Mouse (Mus musculus) ovary, adult 18-20 months (tissue): Measurements from ENCODE around the gene Upf2.

Source experiments
- DNase-seq: peaks from one replicate; pipeline ENCODE4 v3.0.0; 2022; ENCODE audit warnings: low spot score, mixed read lengths

Upf2 gene

DNA sequence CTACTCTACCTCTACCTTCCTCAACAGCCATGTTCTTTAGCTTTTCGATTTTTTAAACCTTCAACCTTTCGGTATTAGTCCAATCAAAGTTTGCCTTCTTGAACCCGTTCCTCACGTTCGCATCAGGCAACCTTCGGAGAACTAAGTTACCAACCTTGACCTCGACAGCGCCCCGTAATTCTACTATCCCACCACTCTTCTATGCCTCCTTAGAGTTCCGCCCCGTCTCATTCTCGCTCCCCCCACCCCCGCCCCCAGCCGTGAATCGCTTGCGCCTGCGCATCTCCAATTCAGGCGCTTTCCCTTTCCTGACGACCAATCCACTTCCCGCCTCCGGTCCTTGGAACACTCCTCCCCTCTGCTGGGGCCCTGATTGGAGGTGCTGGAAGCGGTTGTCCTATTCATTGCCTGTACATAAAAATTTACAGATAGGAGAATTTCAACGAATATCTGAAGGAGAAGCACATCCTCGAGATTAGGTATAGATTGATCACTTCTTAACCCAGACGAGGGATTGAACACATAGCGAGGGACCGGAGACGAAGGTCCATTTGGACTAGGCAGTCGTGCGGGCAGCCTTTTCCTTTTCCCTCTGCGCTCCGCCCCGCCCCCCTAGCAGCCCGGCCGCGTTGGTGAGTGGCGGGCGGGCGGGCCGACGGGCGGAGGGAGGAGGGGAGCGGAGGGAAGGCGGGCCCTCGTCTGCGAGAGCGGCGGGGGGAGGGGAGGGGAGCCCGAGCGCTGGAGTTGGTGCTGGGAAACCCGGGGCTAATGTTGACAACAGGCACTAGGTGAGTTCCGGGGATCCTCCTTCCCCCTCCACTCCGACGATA, at the start of gene Upf2:
TSS of gene Upf2 (plus strand) at position 704 of the 830 bp plus-strand sequence.
- DNase-seq: peak; percentile 95

GRCm38 (mm10) chr2:5906092-5906491, 45.2 kb upstream of the Upf2 start:
- peak; percentile 24 for DNase-seq

DNA sequence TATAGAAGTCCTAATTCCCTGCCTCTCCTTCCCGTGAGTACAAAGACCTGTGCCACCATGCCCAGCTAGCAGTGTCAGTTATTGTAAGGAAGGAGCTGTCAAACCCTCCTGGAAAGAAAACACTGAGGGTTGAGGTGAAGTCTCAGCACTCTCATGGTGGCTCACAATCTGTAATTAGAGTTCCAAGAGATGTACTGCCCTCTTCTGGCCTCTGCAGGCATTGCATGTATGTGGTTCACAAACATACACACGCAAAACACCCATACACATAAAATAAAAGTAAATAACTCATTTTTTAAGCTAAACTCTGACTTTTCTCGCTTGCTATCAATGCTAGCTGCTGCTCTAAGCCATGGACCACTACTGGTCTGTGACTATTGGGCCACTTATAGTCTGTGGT, 44.6 kb upstream of the Upf2 start:
- no peak for DNase-seq

DNA sequence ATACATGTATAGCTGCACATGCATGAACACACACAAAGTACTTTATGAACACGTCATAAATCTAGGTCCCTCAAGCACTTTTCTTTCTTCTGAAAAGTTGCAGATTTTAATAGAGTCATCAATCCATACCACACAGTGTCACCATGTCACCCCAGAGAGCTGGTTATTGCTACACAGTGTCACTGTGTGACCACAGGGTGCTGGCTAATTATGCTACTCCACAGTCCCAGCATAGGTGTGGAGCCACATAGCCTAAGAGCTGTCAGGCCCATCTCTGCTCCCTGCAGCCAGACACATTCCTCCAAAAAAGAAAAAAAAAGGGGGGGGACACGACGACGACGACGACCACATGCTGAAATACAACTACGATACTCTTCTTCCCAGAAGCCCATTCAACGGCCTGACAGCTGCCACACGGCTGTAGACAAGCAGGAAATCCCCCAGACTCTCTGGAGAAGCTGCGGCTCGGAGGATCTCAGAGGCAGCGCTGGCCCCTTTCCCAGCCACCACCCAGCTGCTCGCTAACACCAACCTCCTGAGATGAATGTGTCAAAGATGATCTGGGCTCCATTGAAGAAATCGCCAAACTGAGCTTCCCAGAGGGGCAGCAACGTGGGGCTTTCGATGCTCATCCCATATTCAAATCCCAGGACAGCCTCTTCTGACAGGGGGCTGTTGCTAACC, 39.8 kb upstream of the Upf2 start:
- no peak for DNase-seq

- DNase-seq: no peak
Observed at GRCm38 (mm10) chr2:5922823-5923222, 28.4 kb upstream of the Upf2 start.

- no peak for DNase-seq
Observed at GRCm38 (mm10) chr2:5923786-5924185, 27.5 kb upstream of the Upf2 start.

DNA sequence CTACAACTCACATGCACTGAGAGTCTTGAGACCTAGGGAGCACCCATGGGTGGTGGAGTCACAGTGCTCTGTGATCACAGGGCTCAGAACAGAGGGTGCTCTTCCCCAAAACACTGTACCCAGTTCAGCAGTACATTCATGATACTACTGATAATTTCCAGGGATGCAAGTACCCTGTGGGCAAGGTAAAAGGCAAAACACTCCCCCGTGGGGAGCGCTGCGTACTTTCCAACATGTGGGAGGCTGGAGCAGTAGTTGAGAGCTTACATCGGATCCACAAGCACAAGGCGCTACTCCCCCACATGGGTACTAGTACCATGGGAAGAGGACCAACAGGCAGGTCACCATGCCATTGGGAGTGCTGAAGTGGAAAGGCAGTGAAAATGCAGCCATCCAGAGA, 23.8 kb upstream of the Upf2 start:
- peak; percentile 62 for DNase-seq

GRCm38 (mm10) chr2:5929793-5930192, 21.5 kb upstream of the Upf2 start:
- DNase-seq: no peak

- no peak for DNase-seq
Observed at GRCm38 (mm10) chr2:5930291-5931054, 20.8 kb upstream of the Upf2 start.

GRCm38 (mm10) chr2:5931938-5932337, 19.3 kb upstream of the Upf2 start:
- DNase-seq: no peak

GRCm38 (mm10) chr2:5934936-5935335, 16.3 kb upstream of the Upf2 start:
- DNase-seq: no peak

DNA sequence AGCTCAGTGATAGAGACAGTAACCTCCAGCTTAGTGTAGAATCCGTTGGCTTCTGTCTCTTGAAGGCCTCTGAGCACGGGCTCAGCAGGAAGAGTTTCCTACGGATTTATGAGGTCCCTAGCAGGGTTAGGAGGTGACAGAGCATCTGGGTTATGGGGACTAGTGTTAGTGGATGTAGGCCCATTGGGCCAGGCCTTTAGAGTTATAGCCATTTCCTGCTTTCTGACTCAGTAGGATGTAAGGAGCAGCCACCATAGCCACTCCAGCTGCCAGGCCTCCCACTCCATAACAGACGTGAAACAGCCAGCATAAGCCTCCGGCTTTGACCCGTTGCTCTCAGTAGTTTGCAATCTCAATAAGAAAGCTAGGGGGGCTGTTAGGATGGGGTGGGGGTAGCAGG, 15.2 kb upstream of the Upf2 start:
- no peak for DNase-seq

DNA sequence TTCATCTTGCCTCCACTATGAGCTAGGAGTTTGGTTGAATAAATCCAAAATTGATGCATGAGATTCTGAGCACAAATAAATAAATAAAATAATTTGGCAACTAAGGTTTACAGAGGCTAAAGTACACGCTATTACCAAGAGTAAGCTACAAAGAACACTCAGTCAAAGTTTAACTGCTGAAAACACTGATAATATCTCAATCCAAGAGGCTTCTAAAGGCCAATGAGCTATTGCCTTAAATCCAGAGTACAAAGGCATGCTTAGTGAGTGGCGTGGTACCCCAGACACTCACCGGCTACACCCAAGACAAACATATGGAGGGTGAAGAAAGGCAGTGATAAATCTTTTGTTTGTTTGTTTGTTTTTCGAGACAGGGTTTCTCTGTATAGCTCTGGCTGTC, 14.7 kb upstream of the Upf2 start:
- no peak for DNase-seq

- DNase-seq: no peak
Observed at GRCm38 (mm10) chr2:5939319-5939718, 11.9 kb upstream of the Upf2 start.

DNA sequence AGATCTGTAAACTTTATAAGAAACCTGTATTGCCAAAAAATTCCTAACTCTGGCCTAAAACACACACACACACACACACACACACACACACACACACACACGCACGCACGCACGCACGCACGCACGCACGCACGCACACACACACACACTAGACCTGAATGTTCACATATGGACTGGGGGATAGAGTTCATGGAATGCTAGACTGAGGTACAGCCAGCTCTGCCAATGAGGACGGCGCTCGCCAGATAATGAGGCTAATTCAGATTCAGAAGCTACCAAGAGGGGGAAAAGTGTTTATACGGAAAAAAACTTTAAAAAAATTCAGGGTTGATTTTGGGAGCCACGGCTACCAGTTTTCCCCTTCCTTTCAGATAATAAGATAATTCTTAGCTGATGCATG, 11.4 kb upstream of the Upf2 start:
- DNase-seq: no peak

GRCm38 (mm10) chr2:5940936-5941335, 10.3 kb upstream of the Upf2 start:
- no peak for DNase-seq

- no peak for DNase-seq
Observed at GRCm38 (mm10) chr2:5941861-5942415, 9.3 kb upstream of the Upf2 start.

- DNase-seq: peak; percentile 55
Observed at GRCm38 (mm10) chr2:5942416-5943032, 8.7 kb upstream of the Upf2 start, which contains the start of gene Dhtkd1. TSS of gene Dhtkd1 (minus strand) at chr2:5942792.

DNA sequence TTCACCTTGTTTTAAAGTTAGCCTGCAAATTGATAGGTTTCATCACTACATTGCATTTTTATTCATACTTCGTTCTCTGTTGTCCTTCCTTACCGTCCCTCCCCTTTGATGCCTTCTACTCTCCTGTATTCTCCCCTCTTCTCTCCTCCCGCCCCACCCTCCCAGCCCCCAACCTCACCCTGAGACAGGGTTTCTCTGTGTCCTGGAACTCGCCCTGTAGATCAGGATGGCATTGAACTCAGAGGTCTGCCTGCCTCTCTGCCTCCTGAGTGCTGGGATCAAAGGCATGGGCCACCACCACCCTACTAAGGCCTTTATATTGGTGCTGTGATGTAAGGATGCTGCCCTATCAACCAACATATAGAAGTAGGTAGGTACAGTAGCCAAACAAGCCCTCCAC, 8.2 kb upstream of the Upf2 start:
- DNase-seq: no peak

DNA sequence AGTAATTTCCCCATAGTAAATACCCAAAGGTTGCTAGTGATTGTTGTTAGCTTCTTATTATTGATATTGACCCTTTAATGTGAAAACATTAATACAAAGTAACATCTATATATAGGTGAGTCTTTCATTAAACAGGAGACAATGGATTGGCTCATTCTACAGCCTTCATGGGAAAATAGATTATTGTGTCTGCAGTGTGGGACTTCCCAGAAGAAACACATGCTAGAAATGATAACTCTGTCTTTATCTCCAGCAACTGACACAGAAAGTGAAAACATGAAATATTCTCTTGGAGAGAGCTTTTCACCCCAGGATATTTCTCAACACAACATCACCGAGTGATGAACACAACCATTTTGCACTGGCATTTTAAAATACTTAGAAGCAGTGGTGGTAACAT, 5.6 kb upstream of the Upf2 start:
- no peak for DNase-seq

DNA sequence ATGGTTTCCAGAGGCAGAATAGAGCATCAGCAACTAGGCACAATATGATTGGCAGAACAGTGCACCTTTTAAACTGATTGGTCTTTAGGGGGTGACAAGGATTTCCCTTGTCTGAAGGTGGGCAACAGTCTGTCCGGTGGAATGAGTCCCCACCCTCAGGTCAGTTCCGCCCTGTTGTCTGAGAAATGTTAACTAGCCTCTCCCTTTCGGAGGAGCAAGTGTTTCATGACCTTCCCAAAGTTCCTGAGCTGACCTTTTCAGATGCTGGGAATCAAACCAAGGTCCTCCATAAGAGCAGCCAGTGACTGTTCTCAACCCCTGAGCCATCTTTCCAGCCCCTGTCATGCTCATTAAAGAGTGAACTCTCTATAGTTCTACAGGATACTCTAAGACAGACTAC, 4.4 kb upstream of the Upf2 start:
- no peak for DNase-seq

DNA sequence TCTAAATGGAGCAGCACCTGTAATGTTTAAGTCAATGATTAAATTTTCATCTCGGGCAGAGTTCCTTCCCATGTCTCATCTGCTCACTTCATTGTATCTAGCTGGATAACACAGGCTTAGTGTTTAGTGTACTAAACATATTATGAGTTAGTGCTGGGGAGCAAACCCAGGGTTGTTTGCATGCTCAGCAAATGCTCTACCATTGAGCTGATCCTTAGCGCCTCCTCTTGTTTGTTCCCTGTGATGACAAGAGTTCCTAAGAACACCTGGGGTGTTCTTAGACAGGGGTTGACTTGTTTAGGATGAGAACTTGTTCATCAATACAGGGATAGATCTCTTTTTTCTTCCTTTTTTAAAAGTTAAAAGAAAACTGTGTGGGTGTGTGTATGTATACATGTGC, 2.3 kb upstream of the Upf2 start:
- DNase-seq: no peak
